Mouse (Mus musculus) brain, adult 2 months (tissue): ENCODE measurements around the gene Myh3.
A peak's percentile ranks its signal among the peaks of the same experiment; 100 is the strongest.

ENCODE experiments used
- DNase-seq: peaks from one replicate; pipeline ENCODE4 v3.0.0; 2011; ENCODE audit warnings: low read depth, low spot score

Gene Myh3

GRCm38 (mm10) chr11:67143863-67144498 is 65.9 kb downstream of the Myh3 start:
- peak; percentile 30 for DNase-seq

- DNase-seq: no peak
These were observed 66.6 kb downstream of the Myh3 start for GRCm38 (mm10) chr11:67144559-67145265.

- no peak for DNase-seq
These were observed 67.6 kb downstream of the Myh3 start for GRCm38 (mm10) chr11:67145482-67146408.

GRCm38 (mm10) chr11:67146409-67147282 is 68.5 kb downstream of the Myh3 start:
- DNase-seq: no peak

- DNase-seq: no peak
These were observed 69.3 kb downstream of the Myh3 start for GRCm38 (mm10) chr11:67147283-67147921.

- no peak for DNase-seq
These were observed 70.3 kb downstream of the Myh3 start for GRCm38 (mm10) chr11:67148286-67149012.

- DNase-seq: no peak
These were observed 72.1 kb downstream of the Myh3 start for GRCm38 (mm10) chr11:67150237-67150636.

GRCm38 (mm10) chr11:67151159-67151558 is 73.1 kb downstream of the Myh3 start:
- no peak for DNase-seq
